Mouse (Mus musculus) right cerebral cortex, postnatal 14 days (tissue): ENCODE results near the gene Olfr1412.

Source experiments
- DNase-seq: peaks from one replicate; pipeline ENCODE4 v3.0.0; 2022

Gene Olfr1412

GRCm38 (mm10) chr1:92638736-92639135, 53.2 kb downstream of the Olfr1412 start:
- no peak for DNase-seq

GRCm38 (mm10) chr1:92640393-92640792, 54.8 kb downstream of the Olfr1412 start:
- no peak for DNase-seq
